Mouse (Mus musculus): ENCODE measurements around the gene Anp32e. TPM values are rescaled to one million over a fixed set of nuclear protein-coding genes. Genes with fewer than 3 reads are reported as not detected.
"Not testable (repeated sequence)": the region's sequence is repeated elsewhere in the genome, so short reads cannot be mapped to it uniquely, and the experiment has no call there.

The Anp32e gene
- total and polyA plus RNA-seq, 2 experiments, result 3.7 to 11.7 TPM

DNA sequence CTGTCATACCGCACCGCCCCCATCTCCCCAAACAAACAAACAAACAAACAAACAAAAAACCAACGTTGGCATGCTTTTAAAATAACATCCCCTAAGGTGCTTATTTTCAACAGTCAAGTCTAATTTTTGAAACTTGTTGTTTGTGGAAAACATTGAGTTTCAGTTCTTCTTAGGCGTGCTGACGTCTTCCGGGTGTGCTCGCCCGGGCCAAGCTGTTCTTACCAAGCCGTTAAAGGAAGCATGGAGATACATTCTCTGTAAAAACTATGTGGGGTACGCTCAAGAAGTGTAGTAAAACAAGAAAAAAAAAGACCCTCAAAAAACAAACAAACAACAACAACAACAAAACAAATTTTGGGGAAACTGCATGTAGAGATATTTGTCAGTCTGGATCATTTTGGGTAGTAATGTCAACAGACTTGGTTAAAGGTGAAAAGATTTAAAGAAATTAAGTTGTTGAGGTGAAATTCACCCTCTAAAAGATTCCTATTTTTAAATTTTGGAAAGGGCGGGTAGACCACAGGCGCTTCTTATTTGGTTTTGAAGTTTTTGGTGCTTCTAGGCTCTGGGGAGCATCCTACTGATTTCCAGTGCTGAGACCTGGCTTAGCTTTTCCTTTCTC is 43.3 kb downstream of the Anp32e start:
- Histone ChIP-seq H3K4me1 (ENCODE audit: control insufficient read depth, insufficient read depth, low read length) (no peaks in the 10 kb centered on the region), H3K36me3 (ENCODE audit: control insufficient read depth, insufficient read depth, low read length) (no peaks in the 10 kb centered on the region), H3K4me3 (ENCODE audit: insufficient read depth, low read depth, low read length) (no peak overlapping the region), H3K27me3 (ENCODE audit: control insufficient read depth, insufficient read depth, low read length) (peaks cover 7% of the 10 kb centered on the region; the same call in 1 of the 2 replicates), H3K27ac (replicated peaks; ENCODE audit: insufficient read depth, low read depth, low read length) (no peak overlapping the region), H3K9ac (ENCODE audit: low read depth, low read length) (no peak overlapping the region), H3K79me2 (ENCODE audit: control insufficient read depth, insufficient read depth, low read length) (no peaks in the 10 kb centered on the region)
- TF ChIP-seq CTCF (IDR thresholded peaks at IDR 0.05; ENCODE audit: low read depth, low read length) (no peak), POLR2A (IDR thresholded peaks at IDR 0.05; ENCODE audit: extremely low read depth, insufficient read depth, low read length) (no peak)
- WGBS, result 77% methylated on average over 12 of the region's 12 CpGs
- DNase-seq (ENCODE audit: extremely low read depth, low read depth, low spot score), result peak; percentile 15

DNA sequence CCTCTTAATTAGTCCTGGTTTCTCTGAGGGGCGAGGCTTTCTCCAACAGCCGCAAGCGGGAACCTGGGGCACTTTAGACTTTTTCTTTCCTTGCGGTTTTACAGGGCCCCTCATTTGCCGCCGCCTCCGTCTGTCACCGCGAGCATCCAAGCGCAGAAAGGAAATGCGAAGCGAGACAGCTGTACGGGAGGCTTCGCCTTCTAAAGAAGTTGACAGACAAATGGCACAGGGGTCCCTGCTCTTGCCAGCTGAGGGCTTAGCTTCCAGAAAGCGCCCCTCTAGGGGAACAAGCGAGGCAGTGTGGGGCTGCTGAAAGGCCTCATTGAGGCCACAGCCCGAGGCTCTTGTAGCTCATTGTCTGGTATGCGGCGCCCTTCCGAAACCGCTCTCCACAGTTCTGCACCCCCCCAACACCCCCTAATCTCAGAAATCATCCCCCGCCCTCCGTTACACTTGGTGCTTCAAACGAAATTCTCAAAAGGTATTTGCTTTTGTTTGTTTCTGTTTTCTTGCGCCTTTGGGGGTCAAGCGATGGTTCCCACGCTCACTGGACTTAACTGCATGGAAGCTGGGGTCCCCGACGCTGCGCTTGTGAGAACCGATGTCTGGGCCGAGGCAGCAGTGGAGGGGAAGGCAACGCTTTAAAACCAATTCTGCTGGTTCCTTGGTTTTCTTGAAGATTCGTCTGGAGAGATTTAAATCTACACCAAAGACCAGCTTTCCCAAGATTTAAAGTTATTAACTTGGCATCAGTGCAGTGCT is 44.0 kb downstream of the Anp32e start:
- H3K9ac ChIP-seq (ENCODE audit: low read depth, low read length), result no peak overlapping the region

DNA sequence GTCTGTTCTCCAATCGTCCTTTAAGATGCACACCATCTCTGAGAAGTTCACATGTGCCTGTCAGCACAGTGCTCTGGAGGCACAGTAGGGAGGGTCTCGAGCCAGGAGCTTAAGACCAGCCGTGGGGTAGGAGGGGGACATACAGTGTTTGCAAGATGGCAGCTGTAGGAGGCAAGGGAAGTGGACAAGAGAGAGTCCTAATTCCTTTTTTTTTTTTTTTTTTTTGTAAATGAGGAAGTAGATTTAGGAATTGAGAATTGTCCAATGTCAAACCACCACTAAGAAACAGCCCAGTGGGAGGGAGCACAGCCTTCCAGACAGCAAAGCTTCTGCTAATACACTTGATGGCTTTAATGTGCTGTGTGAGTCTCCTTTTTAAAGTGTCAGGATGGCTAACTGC is 48.0 kb downstream of the Anp32e start:
- Histone ChIP-seq H3K36me3 (ENCODE audit: control insufficient read depth, insufficient read depth, low read length) (no peaks in the 10 kb centered on the region), H3K4me1 (ENCODE audit: control insufficient read depth, insufficient read depth, low read length) (no peaks in the 10 kb centered on the region), H3K79me2 (ENCODE audit: control insufficient read depth, insufficient read depth, low read length) (no peaks in the 10 kb centered on the region), H3K27me3 (ENCODE audit: control insufficient read depth, insufficient read depth, low read length) (peaks cover 7% of the 10 kb centered on the region; the same call in 1 of the 2 replicates), H3K4me3 (ENCODE audit: insufficient read depth, low read depth, low read length) (no peak overlapping the region), H3K9ac (ENCODE audit: low read depth, low read length) (no peak overlapping the region), H3K27ac (replicated peaks; ENCODE audit: insufficient read depth, low read depth, low read length) (peak overlapping the region; percentile 19; the same call in 1 of the 2 replicates)
- no peak for TF ChIP-seq POLR2A (IDR thresholded peaks at IDR 0.05; ENCODE audit: extremely low read depth, insufficient read depth, low read length)
- peak; percentile 27 for DNase-seq (ENCODE audit: extremely low read depth, low read depth, low spot score)
- WGBS, result 70% methylated on average over 3 of the region's 3 CpGs

More for the DNA sequence above, 44.0 kb downstream of the Anp32e start:
- H3K4me3 ChIP-seq (ENCODE audit: insufficient read depth, low read depth, low read length), result no peak overlapping the region
- no peak overlapping the region for H3K27ac ChIP-seq (replicated peaks; ENCODE audit: insufficient read depth, low read depth, low read length)
- H3K79me2 ChIP-seq (ENCODE audit: control insufficient read depth, insufficient read depth, low read length), result no peaks in the 10 kb centered on the region
- no peak for TF ChIP-seq POLR2A (IDR thresholded peaks at IDR 0.05; ENCODE audit: extremely low read depth, insufficient read depth, low read length)
- 19% methylated on average over 34 of the region's 34 CpGs for WGBS
- no peaks in the 10 kb centered on the region for H3K36me3 ChIP-seq (ENCODE audit: control insufficient read depth, insufficient read depth, low read length)
- peaks cover 7% of the 10 kb centered on the region; the same call in 1 of the 2 replicates for H3K27me3 ChIP-seq (ENCODE audit: control insufficient read depth, insufficient read depth, low read length)
- H3K4me1 ChIP-seq (ENCODE audit: control insufficient read depth, insufficient read depth, low read length), result no peaks in the 10 kb centered on the region
- no peak for DNase-seq (ENCODE audit: extremely low read depth, low read depth, low spot score)

DNA sequence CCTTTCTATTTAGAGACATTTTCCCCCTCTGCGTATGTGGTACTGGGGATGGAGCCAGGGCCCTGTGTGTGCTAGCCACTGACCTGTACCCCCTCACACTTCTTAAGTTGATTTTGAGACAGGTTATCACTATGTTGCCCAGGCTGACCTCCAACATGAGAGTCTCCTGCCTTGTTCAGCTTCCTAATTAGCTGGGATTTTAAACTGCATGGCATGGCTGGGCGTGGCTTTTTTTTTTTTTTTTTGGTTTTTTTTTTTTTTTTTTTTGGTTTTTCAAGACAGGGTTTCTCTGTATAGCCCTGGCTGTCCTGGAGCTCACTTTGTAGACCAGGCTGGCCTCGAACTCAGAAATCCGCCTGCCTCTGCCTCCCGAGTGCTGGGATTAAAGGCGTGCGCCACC is 48.5 kb downstream of the Anp32e start:
- 0 out of 2 replicates have a peak overlapping the region, but pooled peaks have one; percentile 19 for H3K27ac ChIP-seq (replicated peaks; ENCODE audit: insufficient read depth, low read depth, low read length)
- H3K4me1 ChIP-seq (ENCODE audit: control insufficient read depth, insufficient read depth, low read length); H3K36me3 ChIP-seq (ENCODE audit: control insufficient read depth, insufficient read depth, low read length); H3K4me3 ChIP-seq (ENCODE audit: insufficient read depth, low read depth, low read length); H3K9ac ChIP-seq (ENCODE audit: low read depth, low read length); H3K79me2 ChIP-seq (ENCODE audit: control insufficient read depth, insufficient read depth, low read length); H3K27me3 ChIP-seq (ENCODE audit: control insufficient read depth, insufficient read depth, low read length); DNase-seq (ENCODE audit: extremely low read depth, low read depth, low spot score): not testable (repeated sequence)
- 92% methylated on average over 7 of the region's 7 CpGs for WGBS

DNA sequence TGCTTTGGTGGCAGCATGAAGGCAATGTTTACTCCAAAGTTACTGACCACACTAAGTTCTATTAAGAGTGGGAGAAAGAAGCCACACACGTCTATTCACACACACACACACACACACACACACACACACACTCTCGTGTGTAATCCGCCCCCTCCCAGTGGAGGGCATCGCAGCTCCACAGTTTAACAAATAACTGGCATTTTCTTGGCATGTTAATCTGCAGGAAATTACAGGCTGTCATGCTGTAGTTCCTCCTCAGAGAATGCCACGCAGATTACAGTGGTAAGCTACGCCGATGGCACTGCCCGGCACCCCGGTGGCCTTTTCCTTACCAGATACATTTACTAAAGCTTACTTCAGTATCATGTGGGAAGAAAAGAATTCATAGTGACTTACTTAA is 49.2 kb downstream of the Anp32e start:
- Histone ChIP-seq H3K9ac (ENCODE audit: low read depth, low read length) (no peak overlapping the region), H3K79me2 (ENCODE audit: control insufficient read depth, insufficient read depth, low read length) (no peaks in the 10 kb centered on the region), H3K36me3 (ENCODE audit: control insufficient read depth, insufficient read depth, low read length) (no peaks in the 10 kb centered on the region), H3K27ac (replicated peaks; ENCODE audit: insufficient read depth, low read depth, low read length) (no peak overlapping the region), H3K27me3 (ENCODE audit: control insufficient read depth, insufficient read depth, low read length) (0 out of 2 replicates have a peak, but pooled peaks cover 2% of the 10 kb centered on the region), H3K4me1 (ENCODE audit: control insufficient read depth, insufficient read depth, low read length) (no peaks in the 10 kb centered on the region), H3K4me3 (ENCODE audit: insufficient read depth, low read depth, low read length) (no peak overlapping the region)
- TF ChIP-seq CTCF (IDR thresholded peaks at IDR 0.05; ENCODE audit: low read depth, low read length) (no peak), POLR2A (IDR thresholded peaks at IDR 0.05; ENCODE audit: extremely low read depth, insufficient read depth, low read length) (no peak)
- no peak for DNase-seq (ENCODE audit: extremely low read depth, low read depth, low spot score)
- WGBS, result 67% methylated on average over 9 of the region's 9 CpGs

Data from liver, adult 2 months (tissue).